Mouse (Mus musculus) G1E (cell line): ENCODE measurements around the gene Ankrd39.

ENCODE experiments used
- CTCF ChIP-seq: IDR thresholded peaks from 2 replicates; pipeline ENCODE4 v1.5.1; 2012; ENCODE audit warnings: low read depth, low read length, inconsistent platforms, mixed read lengths
- GATA1 ChIP-seq: IDR thresholded peaks from 2 replicates; pipeline ENCODE4 v1.6.1; 2012; ENCODE audit warnings: borderline replicate concordance, low read length, inconsistent platforms, mixed read lengths
- POLR2AphosphoS5 ChIP-seq: IDR thresholded peaks from 2 replicates; pipeline ENCODE4 v1.6.1; 2012; ENCODE audit warnings: low read depth, low read length, inconsistent platforms; ENCODE audit not compliant: insufficient replicate concordance
- TAL1 ChIP-seq: conservative IDR thresholded peaks from 2 replicates; pipeline ENCODE4 v1.6.1; 2012; ENCODE audit warnings: low read depth, low read length, inconsistent platforms, mixed read lengths

GRCm38 (mm10) chr1:36497312-36497711, 49.9 kb downstream of the Ankrd39 start:
- TF ChIP-seq CTCF (no peak), GATA1 (no peak), POLR2AphosphoS5 (no peak), TAL1 (no peak)
